Mouse (Mus musculus) kidney, adult 2 months (tissue): ENCODE measurements around the gene Cldn9.

Source experiments
- CTCF ChIP-seq: fragments of 200-500 bp; conservative IDR thresholded peaks from 2 replicates; pipeline ENCODE4 v1.5.1; 2011; ENCODE audit warnings: low read depth, mild to moderate bottlenecking, control low read depth, low read length, moderate library complexity, mixed read lengths; ENCODE audit not compliant: insufficient read depth, insufficient read length
- POLR2A ChIP-seq: fragments of 200-500 bp; IDR thresholded peaks from one replicate; pipeline ENCODE4 v1.6.1; 2011; ENCODE audit warnings: low read depth, low read length, control low read depth

DNA sequence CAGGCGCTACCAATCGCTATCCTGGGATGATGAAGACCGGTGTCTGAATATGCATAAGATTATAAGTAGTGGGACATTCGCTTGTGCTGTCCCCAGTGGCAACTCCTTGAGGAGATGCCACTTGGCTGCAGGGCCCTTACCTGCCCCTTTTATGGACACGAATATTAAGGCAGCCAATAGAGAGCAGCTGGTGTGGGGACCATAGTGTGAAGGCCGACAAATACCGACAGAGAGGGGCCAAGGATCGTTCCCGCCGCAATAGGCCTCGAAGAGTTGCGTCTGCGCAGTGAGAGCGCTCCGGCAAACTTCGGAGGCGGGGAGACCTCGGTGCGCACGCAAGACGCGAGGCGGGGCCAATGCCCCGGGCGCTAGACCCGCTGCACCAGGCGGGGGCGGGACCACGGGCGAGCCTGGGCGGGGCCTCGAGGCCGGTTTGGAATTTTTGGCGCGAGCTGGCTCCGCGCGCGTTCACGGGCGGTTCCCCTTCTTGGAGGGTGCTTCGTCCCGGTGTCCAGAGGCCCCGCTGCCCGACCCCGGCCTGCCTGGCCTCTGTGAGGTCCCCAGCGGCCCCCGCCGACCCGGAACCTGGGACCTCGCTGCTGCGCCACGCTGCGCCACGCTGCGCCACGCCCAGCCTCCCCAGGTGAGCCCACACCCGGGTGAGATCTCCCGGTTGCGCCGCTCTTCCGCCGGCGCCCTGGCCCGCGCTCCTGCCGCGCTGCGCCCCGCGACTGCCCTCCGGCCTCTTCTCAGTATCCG lies 42.4 kb upstream of the Cldn9 start, which contains the start of gene Pkmyt1:
- TF ChIP-seq CTCF (no peak), POLR2A (peak; percentile 60)
